Mouse (Mus musculus) brain, embryonic 14.5 days (tissue): ENCODE data around the gene Acox2. TPM values are rescaled to one million over a fixed set of nuclear protein-coding genes. Genes with fewer than 3 reads are reported as not detected.

Source experiments
- DNase-seq: peaks from one replicate; pipeline ENCODE4 v3.0.0-alpha.2; 2011; ENCODE audit warnings: low read depth
- CTCF ChIP-seq: fragments of 200-500 bp; IDR thresholded peaks from 2 replicates; pipeline ENCODE4 v1.5.1; 2012; ENCODE audit warnings: inconsistent platforms, mild to moderate bottlenecking, moderate library complexity, borderline replicate concordance; ENCODE audit not compliant: insufficient read depth, insufficient read length; ENCODE audit errors: extremely low read depth
- POLR2A ChIP-seq: fragments of 200-500 bp; IDR thresholded peaks from 2 replicates; pipeline ENCODE4 v1.6.1; 2012; ENCODE audit warnings: mild to moderate bottlenecking, inconsistent platforms, borderline replicate concordance; ENCODE audit not compliant: poor library complexity, insufficient read depth, insufficient read length, severe bottlenecking; ENCODE audit errors: extremely low read depth
- polyA plus RNA-seq: library from polyadenylated mRNA; depleted of rRNA; stranded (reverse); fragments of >200 nt; gene quantifications from 2 replicates; pipeline ENCODE4 v1.2.3, GENCODE M21; 2012

Gene Acox2
- polyA plus RNA-seq, 1 experiment = not detected

GRCm38 (mm10) chr14:8262242-8262641 is 3.1 kb upstream of the Acox2 start:
- no peak for TF ChIP-seq POLR2A
- TF ChIP-seq CTCF = no peak

DNA sequence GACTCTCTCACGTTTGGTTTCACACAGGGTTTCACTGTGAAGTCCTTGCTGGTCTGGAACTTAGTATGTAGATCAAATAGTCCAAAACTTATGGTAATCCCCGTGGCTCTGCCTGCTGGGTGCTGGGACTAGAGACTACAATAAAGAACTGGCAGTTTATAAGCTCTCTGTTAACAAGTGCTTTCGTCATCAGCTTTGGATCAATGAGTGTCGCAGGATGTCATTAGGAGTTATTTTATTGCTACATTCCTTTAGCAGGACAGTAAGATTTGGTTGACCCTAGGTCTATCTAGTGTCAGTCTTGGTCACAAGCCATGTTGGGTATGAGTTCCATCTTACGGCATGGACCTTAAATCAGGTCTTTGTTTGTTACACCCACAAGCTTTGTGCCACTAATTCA is 1.1 kb upstream of the Acox2 start:
- no peak for TF ChIP-seq POLR2A
- no peak for TF ChIP-seq CTCF
- no peak for DNase-seq

More at GRCm38 (mm10) chr14:8262242-8262641, 3.1 kb upstream of the Acox2 start:
- DNase-seq = no peak

DNA sequence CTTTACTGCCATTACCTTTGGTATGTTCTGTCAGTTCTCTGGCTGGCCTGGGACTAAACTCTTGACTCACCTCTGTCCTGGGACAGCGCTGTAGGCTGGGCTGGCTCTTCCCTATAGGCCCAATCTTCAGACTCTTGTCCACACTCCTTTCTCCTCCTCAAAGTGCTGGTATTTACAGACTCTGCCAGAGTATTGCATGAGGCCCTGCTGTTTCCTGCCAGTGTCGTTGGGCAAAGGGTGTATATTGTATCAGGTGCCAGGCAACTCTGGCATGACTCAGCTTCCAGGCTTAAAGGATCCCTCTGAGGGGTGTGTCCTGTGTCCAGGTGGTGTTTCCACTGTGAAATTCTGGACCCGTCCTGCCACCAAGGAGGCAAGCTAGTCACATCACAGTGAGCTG is 401 bp downstream of the Acox2 start:
- DNase-seq = no peak
- TF ChIP-seq POLR2A (no peak), CTCF (no peak)

DNA sequence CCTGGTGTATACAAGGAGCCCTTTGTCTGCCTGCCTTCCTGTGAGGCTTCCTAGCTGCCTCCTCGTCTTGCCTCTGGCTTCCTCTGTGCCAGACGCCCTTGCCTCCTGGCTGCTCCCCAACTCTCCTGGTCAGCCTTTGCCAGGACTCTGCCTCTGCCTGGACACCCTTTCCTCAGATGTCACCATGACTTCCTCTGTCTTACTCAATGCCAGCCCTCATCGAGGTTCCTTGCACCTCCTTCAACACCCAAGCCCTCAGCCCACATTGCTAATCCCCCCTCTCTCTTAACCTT is 872 bp downstream of the Acox2 start:
- TF ChIP-seq CTCF (no peak), POLR2A (no peak)
- DNase-seq = no peak

DNA sequence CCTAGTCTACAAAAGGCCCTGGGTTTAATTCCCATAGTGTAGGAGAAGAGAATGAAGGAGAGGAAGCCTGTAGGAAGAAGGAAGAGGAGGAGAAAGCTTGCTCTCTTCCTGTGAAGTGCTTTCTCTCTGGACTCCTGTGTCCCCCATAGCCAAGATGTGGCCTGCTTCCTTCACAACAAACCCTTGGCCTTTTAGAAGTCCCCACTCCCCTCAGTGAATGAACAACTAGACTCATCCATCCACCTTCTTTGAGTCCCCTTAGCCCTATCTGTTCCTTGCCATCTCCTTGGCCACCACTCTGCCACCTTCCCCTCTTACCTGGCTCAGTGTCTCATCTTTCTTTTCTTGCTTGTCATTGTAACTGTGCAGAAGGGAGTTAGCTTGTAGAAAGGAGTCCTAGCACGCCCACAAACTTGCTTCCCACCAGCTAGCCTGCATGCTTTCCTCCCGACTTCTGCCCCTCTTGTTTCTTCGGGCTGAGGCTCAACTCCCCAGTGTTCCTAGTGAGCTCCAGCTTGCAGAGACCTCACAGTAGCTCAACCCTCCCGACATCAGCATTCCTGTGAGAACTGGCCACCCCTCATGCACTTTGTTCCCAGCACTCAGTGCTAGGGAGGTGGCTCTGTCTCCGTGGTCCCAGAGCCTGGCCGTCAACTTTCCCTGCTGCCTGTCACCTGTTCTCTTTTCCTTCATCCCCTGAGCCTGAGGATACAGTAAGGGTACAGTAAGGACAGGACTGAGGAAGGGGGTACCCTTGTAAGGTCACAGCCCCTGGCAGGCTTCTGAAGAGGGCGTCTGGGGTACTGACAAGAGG is 1.4 kb downstream of the Acox2 start:
- no peak for DNase-seq
- TF ChIP-seq POLR2A (no peak), CTCF (no peak)

GRCm38 (mm10) chr14:8256881-8257280 is 2.3 kb downstream of the Acox2 start:
- TF ChIP-seq CTCF (no peak), POLR2A (no peak)
- DNase-seq = no peak

- DNase-seq = no peak
- TF ChIP-seq CTCF = no peak
- TF ChIP-seq POLR2A = no peak
Measured at GRCm38 (mm10) chr14:8256072-8256471, 3.1 kb downstream of the Acox2 start.

DNA sequence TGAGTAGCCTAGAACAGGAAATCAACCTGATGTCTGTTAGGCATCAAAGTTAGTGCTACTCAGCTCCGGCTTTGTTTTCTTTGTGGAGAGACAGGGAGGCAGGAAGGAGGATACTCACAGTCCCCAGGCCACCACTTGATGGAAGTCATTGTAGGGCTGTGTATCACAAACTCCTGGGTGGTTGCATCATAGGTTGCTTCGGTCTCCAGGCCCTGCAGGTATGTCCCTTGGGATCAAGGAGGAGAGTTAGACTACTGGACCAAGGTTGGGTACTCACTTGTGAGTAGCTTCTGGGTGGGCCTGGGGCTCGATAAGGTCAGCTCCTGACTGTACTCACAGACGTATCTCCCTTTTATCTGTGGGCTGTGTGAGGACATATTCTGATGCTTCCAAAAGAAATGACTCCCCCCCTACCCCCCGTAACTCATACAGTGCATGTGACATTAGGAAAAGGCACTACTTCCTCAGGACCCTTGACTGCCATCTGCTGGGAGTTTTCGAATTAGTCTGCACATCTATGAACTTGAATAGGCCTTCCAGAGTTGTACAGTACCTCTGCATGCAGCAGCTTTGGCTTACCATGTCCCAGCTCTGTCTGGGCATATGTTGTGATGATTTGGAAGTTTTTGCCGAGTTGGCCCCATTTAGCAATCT is 4.0 kb downstream of the Acox2 start:
- peak; percentile 74 for DNase-seq
- TF ChIP-seq CTCF (peak; percentile 62; the same call in 1 of the 2 replicates), POLR2A (no peak)

DNA sequence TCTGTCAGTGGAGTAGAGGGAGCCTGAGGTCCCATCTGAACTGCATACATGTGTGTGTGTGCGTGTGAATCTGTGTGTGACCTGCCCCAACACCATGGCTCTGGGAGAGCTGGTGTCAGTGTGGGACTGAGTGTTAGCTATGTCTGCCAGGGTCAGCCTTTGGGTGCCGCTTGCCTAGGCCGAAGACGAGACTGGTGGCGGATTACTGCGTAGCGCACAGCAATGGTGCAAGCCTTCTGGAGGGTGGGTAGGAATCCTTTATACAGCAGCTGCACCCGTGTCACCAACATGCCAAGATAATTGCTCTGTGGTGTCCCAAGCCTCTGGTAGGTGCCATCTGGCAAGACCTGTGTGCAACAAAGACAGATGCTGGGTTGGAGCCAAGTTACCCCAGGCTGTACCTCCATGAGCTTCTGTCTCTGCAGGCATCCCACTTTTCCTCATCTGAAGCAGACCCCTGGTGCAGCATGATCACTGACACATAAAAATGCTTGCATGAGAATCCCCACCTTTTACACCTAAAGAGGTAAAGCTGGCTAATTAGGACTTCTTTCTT is 7.7 kb downstream of the Acox2 start:
- TF ChIP-seq POLR2A = no peak
- TF ChIP-seq CTCF = no peak

DNA sequence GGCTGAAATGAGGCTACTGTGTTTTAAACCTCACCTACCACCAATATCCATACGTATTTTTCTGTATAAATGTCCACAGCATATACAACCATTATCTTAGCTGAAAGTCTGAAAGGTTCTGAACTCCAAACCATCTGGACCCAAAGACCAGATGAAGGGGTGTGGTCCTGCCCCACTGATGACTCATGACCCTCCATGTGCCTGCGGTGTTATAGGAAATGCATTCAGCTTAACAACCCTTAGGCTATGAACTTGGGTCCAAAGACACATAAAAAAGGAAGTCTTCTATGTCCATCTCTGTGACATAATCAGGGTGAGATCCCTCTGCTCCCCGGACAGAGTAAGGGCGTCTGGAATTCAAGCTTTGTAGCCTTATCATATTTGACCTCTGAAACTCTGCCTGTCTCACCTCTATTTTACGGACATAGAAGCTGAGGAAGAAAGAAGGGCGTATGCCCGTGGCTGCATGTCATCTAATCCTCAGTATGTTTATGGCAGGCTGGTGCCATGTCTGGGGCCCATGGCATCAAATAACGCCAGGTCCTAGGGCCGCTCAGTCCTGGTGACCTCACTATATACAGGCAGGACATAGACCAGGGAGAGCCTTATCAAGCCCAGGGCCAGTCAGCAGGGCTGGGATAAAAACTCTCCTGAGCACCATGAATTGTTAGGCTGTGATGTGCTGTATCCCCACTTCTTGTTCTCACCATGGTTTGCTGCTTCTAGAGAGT is 8.8 kb downstream of the Acox2 start:
- no peak for DNase-seq
- TF ChIP-seq CTCF (no peak), POLR2A (no peak)

More for the DNA sequence above, 7.7 kb downstream of the Acox2 start:
- peak; percentile 34 for DNase-seq

GRCm38 (mm10) chr14:8249206-8249605 is 9.9 kb downstream of the Acox2 start:
- no peak for DNase-seq

More at GRCm38 (mm10) chr14:8249206-8249605, 9.9 kb downstream of the Acox2 start:
- TF ChIP-seq CTCF (no peak), POLR2A (no peak)
